Mouse (Mus musculus) CD8-positive naive resting alpha-beta T cell, adult 2 months (primary cell): Measurements from ENCODE around the gene Iqschfp.

Experiments
- DNase-seq, 2 experiments: peaks; one replicate each; pipeline ENCODE4 v3.0.0; 2022; ENCODE audit warnings: low read depth in 2 of 2, low spot score in 2 of 2

Gene Iqschfp

GRCm38 (mm10) chr3:68419792-68420191 is 527.8 kb downstream of the Iqschfp start:
- no peak for DNase-seq

DNA sequence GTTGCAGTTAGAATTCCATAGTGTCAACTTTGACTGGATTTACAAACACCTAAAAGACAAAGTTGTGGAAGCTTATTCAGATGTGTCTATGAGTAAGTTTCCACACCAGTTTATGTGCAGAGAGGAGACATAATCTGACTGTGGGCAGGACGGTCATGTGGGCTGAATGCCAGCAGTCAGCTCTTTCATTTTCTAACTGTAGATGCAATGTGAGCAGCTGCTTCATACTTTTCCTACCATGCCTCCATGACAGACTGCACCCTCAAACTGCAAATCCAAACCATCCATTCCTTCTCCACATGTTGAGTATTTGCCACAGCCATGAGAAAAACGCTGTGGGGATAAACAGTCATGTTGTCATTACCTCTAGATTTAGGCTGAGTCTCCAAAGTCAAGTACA is 528.9 kb downstream of the Iqschfp start:
- DNase-seq = no peak

GRCm38 (mm10) chr3:68421849-68422248 is 529.8 kb downstream of the Iqschfp start:
- no peak for DNase-seq

DNA sequence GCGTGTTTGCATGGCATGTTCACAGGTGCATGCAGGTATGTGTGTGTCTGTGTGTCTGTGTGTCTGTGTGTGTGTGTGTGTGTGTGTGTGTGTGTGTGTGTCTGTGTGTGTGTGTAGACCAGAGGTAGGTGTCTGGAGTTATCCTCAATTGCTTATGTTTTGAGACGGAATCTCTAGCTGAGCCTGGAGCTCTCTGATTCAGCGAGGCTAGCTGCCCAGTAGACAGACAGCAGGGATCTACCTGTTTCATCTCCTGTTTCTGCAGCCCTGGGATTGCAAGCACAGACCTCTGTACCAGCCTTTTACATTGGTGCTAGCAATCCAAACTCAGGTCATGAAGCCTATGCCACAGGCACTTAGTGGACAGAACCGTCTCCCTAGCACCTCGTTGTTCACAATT is 536.0 kb downstream of the Iqschfp start:
- no peak for DNase-seq

DNA sequence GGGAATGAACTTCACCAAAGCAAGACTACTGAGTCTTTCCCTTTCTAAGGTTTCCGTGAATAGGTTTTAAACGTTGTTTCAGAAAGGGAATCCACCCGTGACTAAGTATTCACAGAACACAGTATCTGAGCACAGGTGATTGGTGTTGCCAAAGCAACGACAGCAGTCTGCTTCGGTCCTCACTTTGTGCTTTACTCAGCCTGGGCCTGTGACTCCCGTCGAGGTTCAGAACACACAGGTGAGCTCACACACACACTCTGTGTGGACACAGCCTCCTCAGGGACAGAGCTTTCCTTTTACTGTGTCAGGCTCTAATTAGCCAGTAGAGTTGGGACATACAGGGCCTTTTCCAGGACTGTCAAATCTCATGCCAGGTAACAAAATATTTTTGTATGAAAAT is 542.4 kb downstream of the Iqschfp start:
- DNase-seq = no peak

DNA sequence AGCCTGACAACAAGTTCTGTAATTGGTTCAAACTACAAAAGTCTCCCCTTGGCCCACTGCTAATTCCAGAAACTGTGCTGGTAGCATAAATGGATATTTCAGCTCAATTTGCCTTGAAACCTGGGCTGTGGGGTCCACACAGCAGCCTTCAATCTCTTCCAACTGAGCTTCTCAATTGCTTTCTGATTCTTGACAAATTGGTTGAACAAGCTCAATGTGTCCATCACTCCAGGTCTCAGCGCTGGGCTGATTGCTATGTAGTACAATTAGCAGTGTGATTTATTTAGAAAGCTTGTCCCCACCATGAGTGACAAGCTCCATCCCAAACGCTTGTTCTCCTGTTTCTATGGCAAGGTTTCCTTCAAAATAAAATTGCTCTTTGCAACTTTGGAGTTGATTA is 542.9 kb downstream of the Iqschfp start:
- no peak for DNase-seq

GRCm38 (mm10) chr3:68448480-68448879 is 556.4 kb downstream of the Iqschfp start:
- DNase-seq = no peak

DNA sequence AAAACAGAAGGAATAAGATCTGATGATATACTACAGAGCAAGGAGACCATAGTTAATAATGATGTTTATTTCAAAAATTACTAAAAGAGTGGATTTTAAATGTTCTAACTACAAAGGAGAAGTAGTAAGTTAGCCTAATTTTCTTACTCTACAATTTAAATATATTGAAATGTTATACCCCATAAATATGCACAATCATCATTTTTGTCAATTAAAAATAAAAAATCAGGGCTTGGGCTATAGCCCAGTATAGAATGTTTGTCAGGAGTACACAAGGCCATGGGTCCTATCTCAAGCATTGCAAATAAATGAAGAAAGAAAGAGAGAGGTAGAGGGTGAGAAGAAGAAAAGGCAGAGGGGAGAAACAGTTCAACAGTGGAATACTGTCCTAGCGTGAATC is 559.6 kb downstream of the Iqschfp start:
- DNase-seq = no peak

- no peak for DNase-seq
These were observed 561.2 kb downstream of the Iqschfp start for GRCm38 (mm10) chr3:68453266-68453665.

GRCm38 (mm10) chr3:68453719-68454455 is 561.9 kb downstream of the Iqschfp start:
- DNase-seq = no peak

DNA sequence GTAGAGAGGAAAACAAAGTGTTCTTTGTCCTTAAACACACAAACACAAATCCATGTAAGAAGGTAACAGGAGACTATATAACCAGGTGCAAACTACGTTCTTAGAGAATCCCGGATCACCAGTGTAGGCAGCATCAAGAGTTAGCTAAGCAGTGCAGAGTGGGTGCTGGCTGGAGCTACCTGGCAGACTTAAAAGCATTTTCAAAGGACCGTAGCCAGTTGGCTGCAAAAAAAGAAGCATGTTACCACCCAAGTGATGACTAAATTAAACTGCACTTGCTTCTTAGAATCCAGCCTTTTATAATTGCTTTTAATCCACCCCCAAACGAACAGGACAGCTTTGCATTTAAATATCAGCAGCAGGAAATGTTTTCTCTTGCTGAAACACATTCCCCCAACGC is 574.6 kb downstream of the Iqschfp start:
- no peak for DNase-seq

- no peak for DNase-seq
These were observed 576.1 kb downstream of the Iqschfp start for GRCm38 (mm10) chr3:68467941-68468687.

GRCm38 (mm10) chr3:68469643-68470042 is 577.6 kb downstream of the Iqschfp start:
- DNase-seq = no peak

DNA sequence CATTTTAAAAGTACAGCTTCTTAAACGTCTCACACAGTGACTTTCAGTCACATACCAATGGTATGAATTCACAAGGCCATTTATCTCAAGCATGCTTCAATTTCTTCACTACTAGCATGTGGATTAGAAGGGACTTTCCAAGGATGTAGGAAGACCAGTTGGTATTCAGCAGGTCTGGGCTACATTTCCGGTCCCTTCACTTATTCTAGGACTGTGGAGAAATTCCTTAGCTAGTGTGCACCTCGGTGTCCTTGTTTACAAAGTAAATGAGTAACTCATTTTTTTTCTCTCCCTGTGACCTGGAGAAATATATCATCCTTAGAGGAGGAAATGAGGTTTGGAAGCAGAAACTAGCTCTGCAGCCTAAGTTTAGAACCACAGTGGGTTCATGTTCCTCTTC is 578.0 kb downstream of the Iqschfp start:
- DNase-seq = no peak

DNA sequence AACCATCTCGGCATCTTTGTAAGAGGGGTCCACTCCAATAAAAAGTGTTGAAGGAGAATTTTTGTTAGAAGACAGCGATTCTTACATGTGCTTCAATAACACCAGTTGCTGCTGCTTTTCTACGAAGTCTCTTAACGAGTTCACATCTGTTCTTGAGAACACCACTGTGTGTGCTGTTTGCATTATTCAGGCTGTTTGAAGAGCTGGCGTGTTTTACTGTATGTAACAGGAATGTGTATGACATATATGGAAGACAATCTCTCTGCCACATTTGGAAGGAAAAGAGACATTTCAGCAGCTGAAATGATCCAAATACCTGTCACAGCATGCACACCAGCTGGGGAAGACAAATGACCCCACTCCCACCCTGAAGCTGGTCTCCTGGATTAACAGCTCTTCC is 578.6 kb downstream of the Iqschfp start:
- no peak for DNase-seq

DNA sequence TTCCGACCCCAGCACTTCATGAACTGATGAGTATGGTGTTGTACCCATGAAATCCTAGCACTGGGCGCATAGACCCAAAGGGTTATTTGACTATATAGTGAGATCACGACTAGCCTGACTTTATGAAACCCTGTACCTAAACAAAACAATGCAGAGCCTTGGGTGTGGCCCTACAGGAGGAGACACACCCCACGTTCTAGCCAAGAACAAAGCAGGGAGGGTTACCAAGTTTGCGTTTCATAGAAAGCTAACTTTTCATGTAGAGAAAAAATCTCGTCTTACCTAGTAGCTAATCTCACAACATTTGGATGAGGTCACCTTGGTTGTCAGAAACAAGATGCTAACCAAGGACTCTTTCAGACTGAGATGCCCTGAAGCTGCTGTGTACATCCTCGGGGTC is 584.3 kb downstream of the Iqschfp start:
- no peak for DNase-seq

GRCm38 (mm10) chr3:68477478-68477877 is 585.4 kb downstream of the Iqschfp start:
- DNase-seq = no peak

- DNase-seq = no peak
These were observed 587.2 kb downstream of the Iqschfp start for GRCm38 (mm10) chr3:68479266-68479665.

- DNase-seq = no peak
These were observed 591.5 kb downstream of the Iqschfp start for GRCm38 (mm10) chr3:68483517-68483916.

DNA sequence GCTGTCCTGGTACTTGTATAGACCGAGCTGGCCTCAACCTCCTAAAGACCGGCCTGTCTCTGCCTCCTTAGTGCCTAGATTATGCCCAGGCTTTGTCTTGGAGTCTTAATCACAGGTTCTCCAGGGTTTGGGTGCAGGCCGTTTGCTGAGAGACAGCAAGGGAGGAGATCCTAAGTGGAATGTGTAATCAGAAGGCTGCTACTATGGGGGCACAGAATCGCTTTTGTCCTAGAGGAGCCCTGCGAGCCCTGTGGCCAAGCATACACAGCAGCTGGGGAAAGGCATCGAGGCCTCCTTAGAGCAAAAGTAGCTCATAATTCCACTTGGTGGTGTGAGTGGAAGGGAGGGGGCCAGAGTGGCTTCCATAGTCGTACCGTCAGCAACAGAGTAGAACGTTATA is 592.0 kb downstream of the Iqschfp start:
- no peak for DNase-seq

GRCm38 (mm10) chr3:68484561-68484960 is 592.5 kb downstream of the Iqschfp start:
- DNase-seq = no peak

- DNase-seq = no peak
These were observed 595.6 kb downstream of the Iqschfp start for GRCm38 (mm10) chr3:68487621-68488020.

- DNase-seq = no peak
These were observed 596.3 kb downstream of the Iqschfp start for GRCm38 (mm10) chr3:68488316-68488715.
